Mouse (Mus musculus) small intestine, adult 2 months (tissue): ENCODE data around the gene Nek3.

ENCODE experiments used
- CTCF ChIP-seq: fragments of 200-500 bp; IDR thresholded peaks from 2 replicates; pipeline ENCODE4 v1.5.1; 2012; ENCODE audit warnings: low read depth, mild to moderate bottlenecking, control low read depth, inconsistent platforms, low read length, moderate library complexity, mixed read lengths; ENCODE audit not compliant: insufficient replicate concordance, insufficient read length; ENCODE audit errors: extremely low read depth
- POLR2A ChIP-seq: fragments of 200-500 bp; IDR thresholded peaks from 2 replicates; pipeline ENCODE4 v1.6.1; 2012; ENCODE audit warnings: low read depth, mild to moderate bottlenecking, control low read depth, inconsistent platforms, low read length, moderate library complexity

- TF ChIP-seq CTCF (no peak), POLR2A (no peak)
Measured at GRCm38 (mm10) chr8:22164431-22164830, 1.8 kb downstream of the Nek3 start.
